Mouse (Mus musculus) right cerebral cortex, postnatal 4 days (tissue): ENCODE measurements around the gene Cldn6.

Experiments
- DNase-seq: peaks from one replicate; pipeline ENCODE4 v3.0.0-alpha.2; 2022

Gene Cldn6

DNA sequence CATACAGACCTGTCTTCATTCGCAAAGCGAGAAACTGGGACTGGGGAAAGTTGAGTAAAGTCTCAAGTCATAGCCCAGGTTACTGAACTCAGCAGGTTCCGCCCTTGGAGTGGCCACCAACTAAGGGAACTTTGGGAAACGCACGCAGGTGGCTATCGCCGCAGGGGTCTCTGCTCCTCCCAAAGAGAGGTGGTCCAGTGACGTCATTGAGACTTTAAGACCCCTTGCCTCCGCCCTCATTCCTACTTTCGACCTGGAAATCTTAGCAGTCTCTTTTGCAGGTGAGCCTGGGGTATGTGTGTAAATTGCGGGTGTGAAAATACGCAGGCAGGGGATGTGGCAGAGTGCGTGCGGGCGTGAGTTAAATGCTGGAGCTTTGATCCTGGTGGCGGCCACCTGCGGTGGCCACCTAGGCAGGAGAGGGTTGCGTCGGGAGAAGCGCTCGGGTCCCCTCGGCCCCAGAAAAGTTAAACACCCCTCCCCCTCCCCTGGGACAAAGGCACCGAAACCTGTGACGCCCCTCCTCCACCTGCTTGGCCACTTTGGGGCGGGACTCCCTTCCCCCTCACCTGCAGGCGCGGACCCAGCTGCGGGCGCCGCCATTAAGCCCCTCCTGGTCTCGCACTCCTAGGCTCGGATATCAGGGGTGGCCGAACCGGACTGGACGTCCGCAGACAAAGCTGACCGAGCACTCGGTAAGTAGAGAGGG lies at the start of gene Cldn6:
Gene Cldn6, plus strand, starts transcription at position 123 of the 709 bp plus-strand sequence.
- DNase-seq, result no peak

DNA sequence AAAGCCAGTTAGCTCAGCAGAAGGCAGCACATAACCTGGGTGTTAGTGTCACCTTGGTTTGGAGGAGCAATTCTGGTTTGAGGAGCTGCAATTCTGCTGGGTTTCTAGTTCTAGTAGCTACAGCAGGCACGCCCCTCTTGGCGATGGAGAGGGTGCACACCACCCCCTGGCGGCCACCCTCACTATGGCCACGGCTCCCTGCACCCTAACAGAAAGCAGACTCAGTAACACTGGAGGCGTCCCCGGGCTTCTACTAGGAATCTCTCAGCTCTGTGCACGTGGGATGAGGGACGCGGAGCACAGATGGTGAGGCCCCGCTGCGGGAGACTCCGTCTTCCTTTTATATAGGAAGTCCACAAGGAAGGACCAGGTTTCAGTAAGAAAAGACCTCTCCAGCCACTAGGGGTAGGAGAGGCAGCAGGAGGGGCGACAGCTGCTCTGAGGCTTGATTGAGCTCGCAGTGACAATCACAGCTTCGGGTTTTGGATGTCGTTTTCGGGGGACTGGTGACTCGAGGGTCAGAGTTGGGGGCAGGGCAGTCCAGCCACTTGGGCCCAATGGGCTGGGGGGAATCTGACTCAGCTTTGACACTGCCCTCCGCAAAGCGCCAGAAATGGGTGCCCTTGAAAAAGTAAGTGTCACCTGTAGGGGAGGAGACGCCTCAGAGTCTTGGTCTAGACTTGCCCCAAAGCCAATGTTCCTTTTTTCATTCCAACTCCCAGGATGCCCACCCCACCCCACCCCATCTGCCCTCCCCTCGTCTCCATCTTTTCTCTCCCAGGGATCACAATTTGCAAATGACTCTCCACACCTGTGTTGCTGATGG lies 48.6 kb upstream of the Cldn6 start:
- peak; percentile 81 for DNase-seq

DNA sequence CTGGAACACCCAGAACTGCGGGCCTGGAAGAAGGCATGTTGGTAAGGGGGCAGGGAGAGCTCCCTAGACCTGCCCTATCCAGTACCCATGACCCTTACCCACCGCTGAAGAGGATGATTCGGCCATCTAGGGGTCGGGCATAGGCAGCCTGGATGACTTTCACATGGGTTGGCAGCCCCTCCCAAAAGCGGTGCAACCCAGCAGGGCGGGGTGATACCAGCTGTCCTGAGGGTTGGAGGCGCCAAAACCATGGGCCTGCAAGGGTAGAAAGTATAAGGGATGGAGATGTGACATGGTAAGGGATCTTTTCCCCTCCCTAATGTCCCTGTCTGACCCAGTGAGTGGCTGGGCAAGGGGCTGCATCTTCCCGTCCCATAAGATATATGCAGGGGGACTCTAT lies 47.8 kb upstream of the Cldn6 start:
- no peak for DNase-seq

DNA sequence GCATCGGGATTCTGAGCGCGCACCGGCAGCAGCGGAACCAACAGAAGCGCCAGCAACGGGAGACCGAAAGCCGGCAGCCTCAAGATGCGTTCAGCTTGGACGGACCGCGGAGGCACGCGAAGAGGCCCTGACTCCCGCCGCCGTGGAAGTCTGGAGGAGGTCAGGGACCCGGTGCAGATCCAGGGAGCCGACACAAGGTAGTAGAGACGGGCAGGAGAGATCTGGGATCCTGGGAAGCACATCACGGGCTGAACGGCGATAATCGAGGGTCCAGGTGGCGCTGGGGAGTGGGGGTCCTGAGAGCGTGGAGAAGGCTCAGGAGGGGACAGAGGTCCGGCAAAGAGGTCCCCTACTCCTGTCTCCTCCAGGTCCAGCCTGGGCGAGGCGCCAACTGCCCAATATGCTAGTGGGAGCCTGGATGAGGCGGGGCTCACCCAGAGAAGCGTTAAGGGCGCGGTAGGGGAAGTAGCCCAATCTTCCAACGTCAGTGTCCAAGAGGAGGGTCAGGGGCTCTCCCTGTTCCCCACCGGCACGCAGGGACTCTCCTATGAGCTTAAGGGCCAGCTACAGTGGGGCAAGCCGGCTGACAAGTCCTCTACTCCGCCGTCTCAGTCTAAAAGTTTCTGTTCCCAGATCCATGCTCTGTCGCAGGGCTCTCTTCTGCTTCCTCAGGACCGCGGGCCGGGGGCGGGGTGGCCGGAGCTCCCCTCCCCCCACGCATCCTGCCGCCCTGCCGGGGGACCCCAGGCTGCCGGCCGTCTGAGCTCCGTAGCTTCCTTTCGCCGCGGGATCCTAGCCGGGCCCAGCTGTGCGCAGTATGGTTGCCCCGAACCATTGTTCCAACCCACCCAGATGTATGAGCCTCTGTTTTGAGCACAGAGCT lies 34.2 kb upstream of the Cldn6 start, which contains the start of gene Mmp25:
Gene Mmp25, minus strand, starts transcription at position 665 of the 883 bp plus-strand sequence.
- DNase-seq, result no peak

DNA sequence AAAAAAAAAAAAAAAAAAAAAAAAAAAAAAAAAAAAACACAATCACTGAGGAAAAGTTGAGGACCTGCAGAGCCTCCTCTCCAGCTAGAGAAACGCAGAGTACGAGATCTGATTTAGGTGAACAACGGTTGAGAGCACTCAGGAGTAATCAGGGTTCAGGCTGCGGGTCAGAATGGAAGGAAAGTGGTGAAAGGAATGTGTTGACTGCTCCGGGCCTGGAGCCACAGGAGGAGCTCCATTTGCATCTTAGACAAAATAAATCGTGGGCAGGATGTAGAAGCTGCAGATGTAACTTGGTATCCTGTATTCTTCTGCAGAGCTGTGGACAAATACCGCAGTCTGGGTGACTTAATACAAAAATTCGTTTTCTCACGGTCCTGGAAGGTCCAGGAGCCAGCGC lies 33.2 kb upstream of the Cldn6 start:
- no peak for DNase-seq

DNA sequence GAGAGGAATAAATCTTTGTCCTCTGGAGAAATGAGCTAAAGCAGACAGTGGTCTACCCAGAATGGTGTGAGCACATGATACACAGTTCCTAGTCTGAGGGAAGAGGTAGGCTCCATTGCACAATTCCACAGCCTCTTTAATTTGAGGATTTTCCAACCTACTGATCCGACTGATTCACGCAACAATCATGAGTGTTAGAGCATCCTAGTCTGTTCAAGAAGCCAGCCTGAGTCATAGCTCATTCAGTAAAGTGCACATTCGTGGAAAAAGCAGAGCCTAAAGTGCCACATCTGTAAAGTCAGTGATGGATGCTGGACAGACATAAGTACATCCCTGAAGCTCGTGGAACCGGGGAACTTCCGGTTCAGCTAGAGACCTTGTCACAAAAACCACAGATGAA lies 27.7 kb upstream of the Cldn6 start:
- DNase-seq, result no peak

DNA sequence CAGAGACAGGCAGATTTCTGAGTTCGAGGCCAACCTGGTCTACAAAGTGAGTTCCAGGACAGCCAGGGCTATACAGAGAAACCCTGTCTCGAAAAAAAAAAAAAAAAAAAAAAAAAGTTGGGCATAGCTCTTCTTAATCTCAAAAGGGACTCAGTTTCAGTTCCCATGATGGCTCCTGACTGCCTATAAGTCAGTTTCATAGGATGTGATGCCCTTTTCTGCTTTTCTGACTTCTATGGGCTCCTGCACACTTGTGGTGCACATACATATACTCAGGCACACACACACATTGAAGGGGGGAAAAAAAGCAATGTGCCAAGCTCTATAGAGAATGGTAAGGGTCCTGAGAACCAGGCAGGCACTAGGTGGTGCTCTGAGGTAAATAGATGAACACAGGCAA lies 25.7 kb upstream of the Cldn6 start:
- no peak for DNase-seq

DNA sequence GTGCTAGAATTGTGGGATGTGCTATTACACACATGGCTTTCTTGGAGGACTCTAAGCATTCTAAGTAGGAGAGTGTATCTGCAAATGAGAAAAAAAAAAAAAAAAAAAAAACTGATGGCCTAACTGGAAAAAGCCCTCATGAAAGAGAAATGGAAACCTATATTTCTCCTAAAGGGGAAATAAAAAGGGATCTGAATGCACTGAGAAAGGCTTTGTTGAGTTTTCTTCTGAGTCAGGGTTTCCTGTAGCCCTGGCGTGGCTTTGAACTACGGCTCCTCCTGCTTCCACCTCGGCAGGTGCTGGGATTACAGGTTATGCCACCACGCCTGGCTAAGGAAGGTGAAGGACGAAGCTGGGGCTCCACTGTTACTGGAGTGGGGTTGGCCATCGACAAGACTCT lies 25.0 kb upstream of the Cldn6 start:
- DNase-seq, result no peak

DNA sequence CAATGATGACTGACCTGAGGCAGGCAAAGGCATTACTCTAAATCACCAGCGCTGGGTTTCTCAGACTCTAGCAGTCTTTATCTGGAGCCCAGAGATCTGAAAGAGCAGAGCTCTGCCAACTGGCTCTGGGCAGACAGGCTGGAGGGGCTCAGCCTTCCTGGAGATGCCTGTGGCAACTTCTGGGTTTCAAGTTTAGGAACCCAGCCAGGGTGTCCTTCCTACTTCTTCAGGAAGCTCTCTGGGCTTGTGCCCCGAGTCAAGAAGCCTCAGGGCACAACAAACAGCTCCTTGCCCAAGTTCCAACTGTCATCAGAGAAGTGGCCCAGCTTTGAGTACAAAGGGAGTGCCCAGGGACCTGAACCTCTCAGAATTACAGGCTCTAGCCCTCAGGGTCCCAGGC lies 24.6 kb upstream of the Cldn6 start:
- DNase-seq, result no peak

DNA sequence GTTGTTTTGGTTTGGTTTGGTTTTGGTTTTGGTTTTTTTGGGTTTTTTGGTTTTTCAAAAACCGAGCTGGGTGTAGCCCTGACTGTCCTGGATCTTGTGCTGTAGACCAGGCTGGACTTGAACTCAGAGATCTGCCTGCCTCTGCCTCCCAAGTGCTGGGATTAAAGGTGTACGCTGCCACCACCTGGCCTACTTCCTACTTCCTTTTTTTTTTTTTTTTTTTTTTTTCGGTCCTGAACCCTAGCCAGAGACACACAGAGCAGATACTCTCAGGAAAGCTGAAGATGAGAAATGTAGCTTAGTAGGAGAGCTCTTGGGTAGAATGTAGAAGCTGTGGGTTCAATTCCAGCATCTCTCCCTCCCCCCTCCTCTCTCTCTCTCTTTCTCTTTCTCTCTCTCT lies 20.6 kb upstream of the Cldn6 start:
- DNase-seq, result no peak

DNA sequence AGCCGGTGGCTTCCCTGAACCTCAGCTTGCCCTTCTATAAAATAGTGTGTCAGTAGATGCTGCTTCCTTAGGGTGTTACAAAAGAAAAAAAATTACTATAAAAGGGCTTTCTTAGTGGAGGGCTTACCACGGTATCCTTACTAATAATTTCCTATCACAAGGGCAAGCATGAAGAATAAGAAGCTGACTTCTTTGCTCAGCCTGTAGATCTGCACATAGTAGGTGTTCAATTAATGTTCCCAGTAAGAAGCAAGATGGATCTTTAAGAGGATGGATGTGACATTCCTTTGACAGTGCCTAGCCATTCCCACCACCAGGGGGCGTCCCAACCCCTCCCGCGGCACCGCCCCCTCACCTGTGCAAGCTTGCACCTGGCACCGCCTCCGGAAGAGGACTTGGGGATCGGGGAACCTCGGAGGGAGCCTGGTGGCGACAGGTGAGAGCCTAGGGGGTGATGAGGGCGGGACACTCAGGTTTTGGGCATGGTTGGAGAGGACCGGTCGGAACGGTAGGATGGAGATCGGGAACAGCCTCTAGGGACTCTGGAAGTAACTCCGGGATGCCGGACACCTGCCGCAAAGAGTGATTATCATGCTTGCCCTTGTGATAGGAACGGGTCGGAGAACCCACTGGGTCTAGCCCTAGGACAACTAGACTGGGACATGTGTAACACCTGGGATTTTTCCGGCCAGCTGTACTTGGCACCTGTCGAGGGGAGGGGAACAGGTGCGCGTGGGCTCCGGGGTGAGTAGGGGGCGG lies 18.8 kb upstream of the Cldn6 start, which contains the start of gene Bicdl2:
Gene Bicdl2, plus strand, starts transcription at position 390 of the 759 bp plus-strand sequence.
- no peak for DNase-seq

DNA sequence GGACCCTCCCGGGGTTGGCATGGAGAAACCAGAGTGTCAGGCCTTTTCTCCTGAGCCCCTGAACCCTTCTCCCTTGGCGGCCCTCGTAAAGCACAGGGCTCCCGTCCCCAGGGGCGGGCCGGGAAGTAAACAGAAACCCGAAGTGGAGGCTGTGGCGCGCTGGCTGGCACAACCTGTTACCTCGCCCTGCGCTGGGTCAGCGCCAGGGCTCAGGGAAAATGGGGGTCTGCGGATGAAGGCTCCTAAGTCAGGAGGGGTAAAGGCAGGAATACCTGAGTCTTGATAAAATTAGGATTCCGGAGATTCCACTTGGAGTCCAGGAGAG lies 18.2 kb upstream of the Cldn6 start:
- DNase-seq, result no peak

DNA sequence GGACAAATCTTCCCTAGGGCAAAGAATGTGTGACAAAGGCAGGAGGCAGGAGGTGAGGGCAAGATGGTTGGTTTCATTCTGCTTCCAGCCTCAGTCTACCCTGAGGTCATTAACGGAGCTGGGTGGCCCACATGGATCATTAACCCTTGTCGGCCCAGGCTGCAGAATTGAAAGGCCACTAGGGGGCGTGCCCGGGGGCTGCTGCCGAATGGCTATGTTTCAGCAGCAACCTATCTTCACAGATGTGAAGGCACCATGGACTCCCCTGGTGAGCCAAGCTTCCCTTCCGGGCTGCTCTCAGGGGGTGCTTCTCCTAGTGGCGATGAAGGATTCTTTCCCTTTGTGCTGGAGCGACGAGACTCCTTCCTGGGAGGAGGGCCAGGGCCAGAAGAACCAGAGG lies 17.5 kb upstream of the Cldn6 start:
- DNase-seq, result no peak

DNA sequence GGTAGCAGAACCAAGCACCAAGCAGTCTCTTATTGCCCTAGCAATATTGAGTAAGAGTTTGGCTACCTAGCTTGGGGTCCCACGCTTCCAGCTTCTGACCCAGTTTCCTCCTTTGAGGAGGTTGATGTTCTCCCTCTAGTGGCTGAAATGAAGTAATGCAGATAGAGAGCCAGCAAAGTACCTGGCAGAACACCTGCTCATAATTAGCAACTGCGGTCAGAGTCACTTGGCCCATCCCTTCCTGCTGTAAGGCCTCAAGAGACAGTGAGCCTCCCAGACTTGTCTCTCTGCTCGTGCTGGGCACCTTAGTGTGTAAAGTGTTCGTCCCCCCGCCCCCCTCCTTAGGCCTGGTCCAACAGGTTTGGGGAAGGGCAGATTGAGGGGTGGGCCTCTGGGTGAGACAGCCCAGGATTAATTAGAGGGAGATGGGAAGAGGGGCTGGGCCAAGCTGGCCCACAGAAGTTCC lies 14.5 kb upstream of the Cldn6 start:
- DNase-seq, result no peak

DNA sequence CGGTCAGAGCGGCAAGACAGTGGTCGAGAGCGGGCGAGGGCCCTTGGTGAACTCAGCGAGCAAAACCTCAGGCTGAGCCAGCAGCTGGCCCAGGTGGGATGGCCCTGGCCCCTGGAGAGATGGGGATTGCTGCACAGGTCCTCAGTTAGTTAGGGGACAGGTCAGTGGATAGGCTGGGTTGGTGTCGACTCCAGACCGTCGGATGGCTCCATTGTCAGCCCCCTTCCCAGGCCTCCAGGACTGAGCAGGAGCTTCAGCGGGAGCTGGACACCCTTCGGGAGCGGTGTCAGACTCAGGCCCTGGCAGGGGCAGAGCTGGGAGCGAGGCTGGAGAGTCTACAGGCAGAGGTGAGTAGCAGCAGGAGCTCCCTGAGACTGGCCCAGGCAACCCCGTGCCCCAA lies 13.5 kb upstream of the Cldn6 start:
- DNase-seq, result no peak

DNA sequence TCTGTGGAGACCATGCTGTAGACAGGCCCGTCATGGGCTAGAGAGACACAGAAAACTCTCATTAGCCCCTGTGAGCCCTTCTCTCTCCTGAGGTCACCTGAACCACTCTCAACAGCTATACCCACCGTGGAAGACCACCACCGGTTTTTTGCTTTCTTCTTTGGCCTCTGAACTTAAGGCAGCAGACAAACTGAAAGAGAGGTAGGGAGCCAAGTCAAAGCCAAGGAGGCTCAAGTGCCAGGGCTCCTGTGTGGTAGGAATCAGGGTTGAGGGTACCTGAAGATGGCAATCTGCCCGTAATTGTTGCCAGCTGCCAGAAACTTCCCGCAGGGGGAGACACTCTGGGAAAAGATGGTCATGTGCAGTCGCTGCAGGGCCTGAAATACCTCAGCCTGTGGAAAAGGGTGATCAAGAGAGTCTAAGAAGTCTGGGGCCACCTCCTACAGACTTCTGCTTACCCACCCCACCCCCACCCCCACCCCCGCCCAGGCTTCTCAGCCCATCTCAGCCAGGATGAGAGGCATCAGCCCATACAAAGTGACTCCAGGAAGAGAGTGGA lies 8.5 kb upstream of the Cldn6 start:
- DNase-seq, result no peak

DNA sequence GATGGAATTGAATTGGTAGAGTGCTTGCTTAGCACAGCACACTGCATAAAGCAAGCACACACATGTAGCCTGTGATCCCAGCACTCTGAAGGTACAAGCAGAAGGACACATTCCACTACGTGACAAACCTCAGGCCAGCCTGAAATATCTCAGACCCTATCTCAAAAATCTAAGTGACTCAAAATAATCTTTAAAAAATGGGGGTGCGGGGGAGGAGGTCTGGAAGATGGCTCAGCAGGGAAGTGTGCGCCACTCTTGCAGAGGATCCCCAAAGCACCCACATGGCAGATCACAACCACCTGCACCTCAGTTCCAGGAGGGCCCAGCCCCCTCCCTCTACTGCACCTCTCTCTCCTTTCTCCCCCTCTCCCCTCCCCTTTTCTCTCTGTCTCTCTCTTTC lies 7.5 kb upstream of the Cldn6 start:
- DNase-seq, result no peak

DNA sequence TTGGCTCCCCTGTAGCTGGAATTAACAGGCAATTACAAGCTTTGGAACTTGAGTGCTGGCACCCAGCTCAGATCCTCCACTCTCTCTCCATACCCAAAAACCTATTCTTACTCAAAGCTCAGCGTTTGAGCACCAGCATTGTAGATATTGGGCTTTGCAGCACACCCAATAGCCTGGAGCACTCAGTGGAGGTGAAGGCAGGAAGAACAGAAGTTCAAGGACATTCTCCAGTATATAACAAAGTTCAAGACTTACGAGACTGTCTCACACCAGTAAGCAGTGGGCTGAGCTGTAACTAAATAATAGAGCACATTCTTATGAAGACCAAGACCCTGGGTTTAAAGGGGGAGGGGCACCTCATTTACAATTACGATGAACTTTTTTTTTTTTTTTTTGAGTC lies 6.3 kb upstream of the Cldn6 start:
- no peak for DNase-seq

DNA sequence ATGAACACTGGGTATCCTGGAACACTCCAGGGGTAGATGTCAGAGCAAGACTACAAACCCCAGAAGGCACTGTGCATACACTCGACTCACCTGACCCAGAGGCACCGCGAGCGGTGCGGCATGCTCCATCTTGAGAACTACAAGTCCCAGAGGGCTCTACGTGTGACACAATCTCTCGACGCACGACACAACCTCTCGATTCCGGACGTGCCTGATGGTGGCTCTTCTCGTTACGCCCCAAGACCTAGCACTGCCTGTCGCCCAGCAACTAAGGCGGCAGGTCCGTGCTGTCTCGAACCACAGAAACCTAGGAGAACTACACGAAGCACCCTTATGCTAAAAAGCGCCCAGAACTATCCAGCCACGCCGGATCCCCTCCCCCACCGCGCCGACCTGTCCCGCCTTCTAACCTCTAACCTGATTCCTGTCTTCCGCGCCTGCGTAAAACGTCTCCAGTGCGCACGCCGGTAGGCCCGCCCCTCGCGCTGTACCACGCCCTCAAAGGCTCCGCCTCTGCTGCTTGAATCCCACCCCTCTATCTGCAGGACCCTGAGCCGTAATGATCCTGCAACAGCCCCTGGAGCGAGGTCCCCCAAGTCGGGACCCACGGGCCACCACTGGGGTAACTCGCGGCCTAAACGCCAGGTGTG lies 5.5 kb upstream of the Cldn6 start, which contains the start of the genes Hcfc1r1 and Thoc6:
Gene Hcfc1r1, plus strand, starts transcription at position 173 of the 650 bp plus-strand sequence.
Gene Thoc6, minus strand, starts transcription at position 459 of the 650 bp plus-strand sequence.
- DNase-seq, result peak; percentile 92

DNA sequence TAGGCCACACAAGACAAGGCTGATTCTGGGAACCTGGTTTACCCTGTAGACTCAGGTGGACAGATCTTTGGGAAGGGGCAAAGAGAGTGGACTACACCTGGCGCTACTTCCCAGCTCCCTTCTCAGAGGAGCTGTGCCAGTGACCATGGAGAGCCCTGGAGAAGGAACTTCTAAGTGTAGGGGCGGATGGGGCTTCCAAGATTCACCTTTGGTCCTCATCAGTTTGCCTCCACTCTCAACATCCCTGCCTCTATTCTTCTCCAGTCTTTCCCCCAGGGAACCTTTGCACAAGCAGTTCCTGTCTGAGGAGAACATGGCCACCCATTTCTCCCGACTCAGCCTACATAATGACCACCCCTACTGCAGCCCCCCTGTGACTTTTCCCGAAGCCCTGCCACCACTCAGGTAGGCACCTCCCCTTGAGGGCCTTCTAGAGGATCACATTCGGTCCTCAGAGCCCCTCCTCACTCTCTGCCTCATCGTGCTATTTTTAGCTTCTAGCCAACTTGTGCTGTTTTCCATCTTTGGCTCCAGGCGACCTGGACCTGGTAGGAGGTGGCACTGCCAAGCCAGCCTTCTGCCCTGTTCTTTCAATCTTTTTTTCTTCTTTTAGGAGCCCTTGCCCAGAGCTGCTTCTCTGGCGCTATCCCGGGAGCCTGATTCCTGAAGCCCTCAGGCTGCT lies 4.6 kb upstream of the Cldn6 start:
- no peak for DNase-seq

DNA sequence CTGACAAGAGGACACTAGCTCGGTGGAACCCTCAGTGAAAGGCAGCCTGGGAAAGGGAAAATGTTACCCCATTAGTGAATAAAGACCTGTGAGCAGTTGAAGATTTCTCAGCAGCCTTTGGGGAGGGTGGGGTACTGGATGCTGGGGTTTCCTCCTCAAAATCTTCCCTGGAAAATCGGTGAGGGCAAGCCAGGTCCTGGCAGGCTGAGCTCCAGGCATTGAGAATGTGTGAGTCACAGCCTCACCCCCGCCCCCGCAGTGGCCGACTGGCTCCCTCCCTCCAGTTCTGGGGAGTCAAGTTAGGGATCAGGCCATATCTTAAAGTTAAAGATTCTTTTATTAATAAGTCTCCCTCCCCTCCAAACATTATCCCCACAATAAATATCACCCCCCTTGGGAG lies 3.9 kb upstream of the Cldn6 start:
- DNase-seq, result no peak
